Mouse (Mus musculus) bone marrow macrophage, adult 2 months (primary cell): ENCODE results near the gene Ctla4.

Experiments
- CTCF ChIP-seq: IDR thresholded peaks from 2 replicates; pipeline ENCODE4 v1.5.1; 2012; ENCODE audit warnings: low read depth, mild to moderate bottlenecking, low read length, moderate library complexity
- POLR2A ChIP-seq: IDR thresholded peaks from 2 replicates; pipeline ENCODE4 v1.6.1; 2012; ENCODE audit warnings: mild to moderate bottlenecking, low read depth, low read length, borderline replicate concordance

DNA sequence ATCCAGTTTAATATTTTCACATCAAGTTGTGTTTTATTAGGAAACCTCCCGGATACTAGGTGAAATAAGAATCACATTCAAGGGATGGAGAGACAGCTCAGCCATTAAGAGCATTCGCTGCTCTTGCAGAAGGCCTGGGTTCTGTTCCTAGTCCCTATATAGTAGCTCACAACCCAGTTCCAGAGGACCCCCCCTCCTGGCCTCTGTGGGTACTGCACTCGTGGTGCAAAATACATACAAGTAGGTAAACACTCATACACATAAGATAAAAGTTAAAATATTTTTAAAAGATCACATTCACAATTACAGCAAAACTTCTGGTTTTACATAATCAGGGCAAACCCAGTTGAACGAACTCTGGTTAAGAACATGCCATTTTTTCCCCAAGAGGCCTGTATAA lies 75.3 kb downstream of the Ctla4 start:
- TF ChIP-seq CTCF (0 out of 2 replicates have a peak, but pooled peaks have one; percentile 21), POLR2A (no peak)
